8 mouse cellular contexts compared by ENCODE assay signal in genomic region chr2:32847468-32847821, GRCm38 (mm10). TPM values are rescaled to one million over a fixed set of nuclear protein-coding genes. Genes with fewer than 3 reads are reported as not detected.
DNase-seq lines count a peak whose midpoint lies in the region; ATAC-seq and TF ChIP-seq lines count a peak whose summit lies in the region.

No protein-coding gene starts in this region.

- H3K36me3 ChIP-seq in kidney, postnatal 0 days (ENCODE audit: insufficient read depth, low read length): no peaks in the 10 kb centered on the region
- H3K36me3 ChIP-seq in embryonic facial prominence, embryonic 14.5 days (ENCODE audit: control insufficient read depth, insufficient read depth, low read length): no peaks in the 10 kb centered on the region
- H3K36me3 ChIP-seq in intestine, postnatal 0 days (ENCODE audit: control insufficient read depth, insufficient read depth): no peaks in the 10 kb centered on the region
- H3K36me3 ChIP-seq in neural tube, embryonic 13.5 days: no peaks in the 10 kb centered on the region

- TF ChIP-seq POLR2A in lung, adult 2 months (IDR thresholded peaks at IDR 0.05; ENCODE audit: borderline replicate concordance, extremely low read depth, low read depth, low read length): no peak

- no peak overlapping the region for H3K27ac ChIP-seq in kidney, postnatal 0 days
- no peak overlapping the region for H3K27ac ChIP-seq in embryonic facial prominence, embryonic 14.5 days (replicated peaks; ENCODE audit: low read depth, low read length)
- H3K27ac ChIP-seq in intestine, postnatal 0 days (ENCODE audit: low read depth, low read length): peak overlapping the region; percentile 21; the same call in 1 of the 2 replicates
- H3K27ac ChIP-seq in neural tube, embryonic 13.5 days (replicated peaks): no peak overlapping the region

- H3K4me1 ChIP-seq in kidney, postnatal 0 days (replicated peaks; ENCODE audit: insufficient read depth, low read length): no peaks in the 10 kb centered on the region
- peaks cover 7% of the 10 kb centered on the region for H3K4me1 ChIP-seq in embryonic facial prominence, embryonic 14.5 days (ENCODE audit: control insufficient read depth, insufficient read depth, low read length)
- peaks cover 5% of the 10 kb centered on the region; the same call in 1 of the 2 replicates for H3K4me1 ChIP-seq in intestine, postnatal 0 days (replicated peaks; ENCODE audit: control insufficient read depth, insufficient read depth, low read length)
- H3K4me1 ChIP-seq in neural tube, embryonic 13.5 days (replicated peaks): peaks cover 35% of the 10 kb centered on the region
- H3K4me1 ChIP-seq in lung, adult 2 months (ENCODE audit: control insufficient read depth, insufficient read depth, low read length): no peaks in the 10 kb centered on the region

- ATAC-seq in kidney, postnatal 0 days (replicated peaks; ENCODE audit: low FRiP score, low read depth): no peak
- ATAC-seq in embryonic facial prominence, embryonic 14.5 days (ENCODE audit: low read depth): no peak; the same call in 1 of the 2 replicates
- no peak for ATAC-seq in intestine, postnatal 0 days
- peak; percentile 37 for ATAC-seq in neural tube, embryonic 13.5 days (ENCODE audit: low read depth)

- DNase-seq in kidney, postnatal 0 days (ENCODE audit: low spot score): no peak
- no peak for DNase-seq in kidney, postnatal 14 days
- DNase-seq in embryonic facial prominence, embryonic 14.5 days (ENCODE audit: low spot score): no peak
- DNase-seq in lung, adult 2 months: no peak
- no peak for DNase-seq in adrenal gland, postnatal 36 days
- no peak for DNase-seq in thymus, postnatal 25 days

- no peaks in the 10 kb centered on the region for H3K27me3 ChIP-seq in kidney, postnatal 0 days (ENCODE audit: insufficient read depth, low read length)
- peaks cover 6% of the 10 kb centered on the region for H3K27me3 ChIP-seq in embryonic facial prominence, embryonic 14.5 days (replicated peaks; ENCODE audit: control insufficient read depth, insufficient read depth, low read length)
- H3K27me3 ChIP-seq in intestine, postnatal 0 days (replicated peaks; ENCODE audit: control insufficient read depth, insufficient read depth, low read length): 0 out of 2 replicates have a peak, but pooled peaks cover 3% of the 10 kb centered on the region
- peaks cover 6% of the 10 kb centered on the region for H3K27me3 ChIP-seq in neural tube, embryonic 13.5 days

- WGBS in kidney, postnatal 0 days: 48% methylated on average over 6 of the region's 6 CpGs
- 40% methylated on average over 6 of the region's 6 CpGs for WGBS in embryonic facial prominence, embryonic 14.5 days
- 48% methylated on average over 6 of the region's 6 CpGs for WGBS in intestine, postnatal 0 days
- 46% methylated on average over 6 of the region's 6 CpGs for WGBS in neural tube, embryonic 13.5 days
- 46% methylated on average over 6 of the region's 6 CpGs for WGBS in lung, adult 2 months

- no peaks in the 10 kb centered on the region for H3K9me3 ChIP-seq in kidney, postnatal 0 days (replicated peaks; ENCODE audit: low read length)
- no peaks in the 10 kb centered on the region for H3K9me3 ChIP-seq in embryonic facial prominence, embryonic 14.5 days (ENCODE audit: control insufficient read depth, low read length)
- H3K9me3 ChIP-seq in intestine, postnatal 0 days (ENCODE audit: control insufficient read depth): no peaks in the 10 kb centered on the region
- no peaks in the 10 kb centered on the region for H3K9me3 ChIP-seq in neural tube, embryonic 13.5 days

- TF ChIP-seq CTCF in kidney, postnatal 0 days (IDR thresholded peaks at IDR 0.05; ENCODE audit: low read depth): no peak
- no peak for TF ChIP-seq CTCF in intestine, postnatal 0 days (IDR thresholded peaks at IDR 0.05; ENCODE audit: low read depth)
- TF ChIP-seq CTCF in lung, adult 2 months (IDR thresholded peaks at IDR 0.05; ENCODE audit: insufficient read depth, low read length): no peak

- peak overlapping the region; percentile 78 for H3K4me2 ChIP-seq in kidney, postnatal 0 days (ENCODE audit: low read length)
- H3K4me2 ChIP-seq in embryonic facial prominence, embryonic 14.5 days (ENCODE audit: low read depth, low read length): peak overlapping the region; percentile 96
- H3K4me2 ChIP-seq in intestine, postnatal 0 days (replicated peaks; ENCODE audit: low read depth): peak overlapping the region; percentile 93
- H3K4me2 ChIP-seq in neural tube, embryonic 13.5 days: peak overlapping the region; percentile 87

- H3K4me3 ChIP-seq in kidney, postnatal 0 days (replicated peaks; ENCODE audit: low read depth, low read length): 0 out of 2 replicates have a peak overlapping the region, but pooled peaks have one; percentile 70
- H3K4me3 ChIP-seq in embryonic facial prominence, embryonic 14.5 days (ENCODE audit: low read depth, low read length): peak overlapping the region; percentile 77
- H3K4me3 ChIP-seq in intestine, postnatal 0 days (ENCODE audit: low read depth, low read length): peak overlapping the region; percentile 71
- H3K4me3 ChIP-seq in neural tube, embryonic 13.5 days: peak overlapping the region; percentile 85
- H3K4me3 ChIP-seq in lung, adult 2 months (replicated peaks; ENCODE audit: extremely low read depth, low read depth, low read length): no peak overlapping the region

- H3K9ac ChIP-seq in kidney, postnatal 0 days (ENCODE audit: low read depth, low read length): no peak overlapping the region
- no peak overlapping the region for H3K9ac ChIP-seq in embryonic facial prominence, embryonic 14.5 days (ENCODE audit: low read depth, low read length)
- H3K9ac ChIP-seq in intestine, postnatal 0 days (ENCODE audit: low read depth, low read length): no peak overlapping the region
- H3K9ac ChIP-seq in neural tube, embryonic 13.5 days: peak overlapping the region; percentile 61; the same call in 1 of the 2 replicates

RNA-seq across cellular contexts. Expression of gene Stxbp1, which starts 0.4 kb away (rescaled TPM):
- 14.3 and 14.6 TPM in 2 replicates for polyA plus RNA-seq in kidney, postnatal 0 days (2015; fragmentation: Nextera tagmentation; extraction: Ambion mirVana)
- polyA plus RNA-seq in embryonic facial prominence, embryonic 14.5 days (2014; fragmentation: Nextera tagmentation; extraction: Ambion mirVana): 26.8 and 29.7 TPM in 2 replicates
- 12.1 and 12.2 TPM in 2 replicates for polyA plus RNA-seq in intestine, postnatal 0 days (2015; fragmentation: Nextera tagmentation; extraction: Ambion mirVana)
- polyA plus RNA-seq in neural tube, embryonic 13.5 days (2015; fragmentation: Nextera tagmentation; extraction: Ambion mirVana): 192 and 198 TPM in 2 replicates
- 26.3 and 37.9 TPM in 2 replicates for polyA plus RNA-seq in lung, adult 2 months (2012; rRNA removed)
- total RNA-seq in adrenal gland, postnatal 36 days (2021): 10 to 100 TPM; 21.5 to 30.6 TPM

RNA-seq across cellular contexts. Expression of gene Fam129b, which starts 28.5 kb away (rescaled TPM):
- polyA plus RNA-seq in kidney, postnatal 0 days (2015; fragmentation: Nextera tagmentation; extraction: Ambion mirVana): 41.1 and 42.2 TPM in 2 replicates
- 38.4 and 39.0 TPM in 2 replicates for polyA plus RNA-seq in embryonic facial prominence, embryonic 14.5 days (2014; fragmentation: Nextera tagmentation; extraction: Ambion mirVana)
- 13.9 and 15.3 TPM in 2 replicates for polyA plus RNA-seq in intestine, postnatal 0 days (2015; fragmentation: Nextera tagmentation; extraction: Ambion mirVana)
- polyA plus RNA-seq in neural tube, embryonic 13.5 days (2015; fragmentation: Nextera tagmentation; extraction: Ambion mirVana): 35.9 and 37.3 TPM in 2 replicates
- polyA plus RNA-seq in lung, adult 2 months (2012; rRNA removed): 205 and 224 TPM in 2 replicates
- total RNA-seq in adrenal gland, postnatal 36 days (2021): 10 to 100 TPM; 15.8 to 32.3 TPM
